Mouse (Mus musculus) Muller cell, postnatal 12 days (primary cell): ENCODE results near the gene Zfr.
"Not testable (repeated sequence)": the region's sequence is repeated elsewhere in the genome, so short reads cannot be mapped to it uniquely, and the experiment has no call there.

Experiments
- DNase-seq: peaks from one replicate; pipeline ENCODE4 v3.0.0-alpha.2; 2015; ENCODE audit errors: inconsistent ontology term

Gene Zfr

GRCm38 (mm10) chr15:12194817-12195735 lies 77.4 kb downstream of the Zfr start:
- no peak for DNase-seq

GRCm38 (mm10) chr15:12195966-12196365 lies 78.3 kb downstream of the Zfr start:
- no peak for DNase-seq

- peak; percentile 63 for DNase-seq
Measured at GRCm38 (mm10) chr15:12196410-12197191, 79.0 kb downstream of the Zfr start.

- DNase-seq: no peak
Measured at GRCm38 (mm10) chr15:12197361-12197760, 79.7 kb downstream of the Zfr start.

- DNase-seq: no peak
Measured at GRCm38 (mm10) chr15:12200021-12200420, 82.4 kb downstream of the Zfr start.

GRCm38 (mm10) chr15:12201856-12202255 lies 84.2 kb downstream of the Zfr start:
- DNase-seq: no peak

- DNase-seq: no peak
Measured at GRCm38 (mm10) chr15:12202456-12202855, 84.8 kb downstream of the Zfr start.

- not testable (repeated sequence) for DNase-seq
Measured at GRCm38 (mm10) chr15:12203008-12203407, 85.4 kb downstream of the Zfr start.

GRCm38 (mm10) chr15:12203512-12204318 lies 86.1 kb downstream of the Zfr start:
- peak; percentile 66 for DNase-seq

GRCm38 (mm10) chr15:12204319-12205159 lies 86.9 kb downstream of the Zfr start, which contains the start of gene Mtmr12:
TSS of gene Mtmr12 (plus strand) at chr15:12205028.
- DNase-seq: peak; percentile 99

GRCm38 (mm10) chr15:12205160-12205901 lies 87.7 kb downstream of the Zfr start:
- DNase-seq: no peak

GRCm38 (mm10) chr15:12205902-12206645 lies 88.4 kb downstream of the Zfr start:
- peak; percentile 37 for DNase-seq

GRCm38 (mm10) chr15:12206646-12207222 lies 89.1 kb downstream of the Zfr start:
- DNase-seq: no peak

- no peak for DNase-seq
Measured at GRCm38 (mm10) chr15:12207556-12208090, 90.0 kb downstream of the Zfr start.

GRCm38 (mm10) chr15:12211577-12211976 lies 93.9 kb downstream of the Zfr start:
- DNase-seq: no peak

GRCm38 (mm10) chr15:12212266-12212665 lies 94.6 kb downstream of the Zfr start:
- DNase-seq: no peak

GRCm38 (mm10) chr15:12214531-12215414 lies 97.1 kb downstream of the Zfr start:
- DNase-seq: no peak

GRCm38 (mm10) chr15:12215415-12215718 lies 97.7 kb downstream of the Zfr start:
- DNase-seq: no peak
